Mouse (Mus musculus): Measurements from ENCODE around the gene Aldoc.

Gene Aldoc

DNA sequence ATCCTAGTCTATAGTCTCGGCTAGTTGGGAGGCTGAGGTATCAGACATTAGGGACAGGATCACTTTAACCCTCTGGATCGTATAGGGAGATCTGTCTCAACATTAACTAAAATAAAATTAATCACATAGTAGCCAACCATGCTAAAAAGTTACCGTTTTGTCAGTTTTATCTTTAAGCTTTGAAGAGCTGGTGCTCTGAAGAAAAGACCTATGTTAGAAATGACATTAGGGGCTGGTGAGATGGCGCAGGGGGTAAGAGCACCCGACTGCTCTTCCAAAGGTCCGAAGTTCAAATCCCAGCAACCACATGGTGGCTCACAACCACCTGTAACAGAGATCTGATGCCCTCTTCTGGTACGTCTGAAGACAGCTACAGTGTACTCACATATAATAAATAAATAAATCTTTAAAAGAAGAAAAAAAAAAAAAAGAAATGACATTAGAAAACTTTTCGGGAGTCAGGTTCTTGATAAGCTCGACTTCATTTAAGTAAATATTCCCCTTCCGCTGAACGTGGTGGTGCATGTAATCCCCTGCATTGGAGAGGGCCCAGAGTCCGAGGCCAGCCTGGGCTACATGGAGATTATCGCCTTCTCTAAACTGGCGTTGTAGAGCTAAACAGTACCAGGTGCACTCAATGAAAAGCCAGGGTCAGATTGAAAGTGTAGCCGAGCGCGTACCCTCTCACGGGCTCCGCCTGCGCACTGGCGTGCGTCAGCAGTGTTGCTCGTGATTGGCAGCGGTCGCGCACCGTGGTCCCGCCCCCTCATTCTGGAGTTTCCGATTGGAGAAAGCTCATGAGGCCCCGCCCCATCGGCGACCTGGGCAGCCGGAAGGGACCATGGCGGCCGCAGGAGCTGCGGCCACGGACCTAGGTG lies 5.1 kb downstream of the Aldoc start, which contains the start of gene Pigs:
TSS of gene Pigs (plus strand) at position 782 of the 878 bp plus-strand sequence.
- in situ Hi-C loops (cut with MboI; ENCODE audit: low pct_unique_long_range_greater_than_20kb in 1 of 2, low sequenced_read_pairs in 2 of 2, unreplicated experiment in 1 of 2), result no loop called here

- in situ Hi-C loops (cut with MboI; ENCODE audit: low pct_unique_long_range_greater_than_20kb in 1 of 2, low sequenced_read_pairs in 2 of 2, unreplicated experiment in 1 of 2), result no loop called here
These were observed 5.8 kb downstream of the Aldoc start for GRCm38 (mm10) chr11:78328512-78329056.

- in situ Hi-C loops (cut with MboI; ENCODE audit: low pct_unique_long_range_greater_than_20kb in 1 of 2, low sequenced_read_pairs in 2 of 2, unreplicated experiment in 1 of 2), result no loop called here
These were observed 9.9 kb downstream of the Aldoc start for GRCm38 (mm10) chr11:78332676-78333075.

DNA sequence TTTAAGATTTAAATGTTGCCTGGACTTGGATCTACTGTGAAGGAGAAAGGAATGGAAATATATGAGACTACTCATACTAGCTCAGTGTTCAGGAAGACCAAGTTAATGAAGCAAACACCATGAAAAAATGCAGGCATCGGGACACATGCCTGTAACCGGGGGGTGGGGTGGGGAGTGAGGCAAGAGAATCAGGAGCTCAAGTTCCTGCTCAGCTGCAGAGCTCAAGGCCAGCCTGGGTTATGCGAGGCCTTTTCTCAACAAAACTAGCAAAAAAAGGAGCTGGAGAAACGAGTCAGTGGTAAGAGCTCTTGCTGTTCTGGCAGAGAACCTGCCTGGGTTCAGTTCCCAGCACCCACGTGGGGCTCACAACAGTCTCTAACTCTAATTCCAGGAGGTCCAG lies 11.2 kb downstream of the Aldoc start:
- in situ Hi-C loops (cut with MboI; ENCODE audit: low pct_unique_long_range_greater_than_20kb in 1 of 2, low sequenced_read_pairs in 2 of 2, unreplicated experiment in 1 of 2), result no loop called here

- in situ Hi-C loops (cut with MboI; ENCODE audit: low pct_unique_long_range_greater_than_20kb in 1 of 2, low sequenced_read_pairs in 2 of 2, unreplicated experiment in 1 of 2), result no loop called here
These were observed 14.3 kb downstream of the Aldoc start for GRCm38 (mm10) chr11:78337040-78337439.

DNA sequence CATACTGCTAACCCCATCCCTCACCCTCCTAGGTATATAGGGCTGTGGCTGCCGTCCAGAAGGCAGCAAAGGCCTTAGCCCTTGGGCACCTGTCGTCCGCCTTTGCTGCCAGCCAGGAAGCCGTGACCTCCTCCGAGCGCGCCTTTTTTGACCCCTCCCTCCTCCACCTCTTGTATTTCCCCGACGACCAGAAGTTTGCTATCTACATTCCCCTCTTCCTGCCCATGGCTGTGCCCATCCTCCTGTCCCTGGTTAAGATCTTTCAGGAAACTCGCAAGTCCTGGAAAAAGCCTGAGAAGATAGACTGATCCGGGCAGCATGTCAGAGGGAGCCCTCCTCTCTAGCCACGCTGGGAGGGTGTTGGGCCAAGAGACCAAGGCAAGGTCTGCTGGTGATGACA lies 18.9 kb downstream of the Aldoc start:
- in situ Hi-C loops (cut with MboI; ENCODE audit: low pct_unique_long_range_greater_than_20kb in 1 of 2, low sequenced_read_pairs in 2 of 2, unreplicated experiment in 1 of 2), result no loop called here

GRCm38 (mm10) chr11:78343381-78344327 lies 20.9 kb downstream of the Aldoc start, which contains the start of gene Unc119:
TSS of gene Unc119 (plus strand) at chr11:78343482.
- in situ Hi-C loops (cut with MboI; ENCODE audit: low pct_unique_long_range_greater_than_20kb in 1 of 2, low sequenced_read_pairs in 2 of 2, unreplicated experiment in 1 of 2), result no loop called here

GRCm38 (mm10) chr11:78344328-78344889 lies 21.6 kb downstream of the Aldoc start:
- in situ Hi-C loops (cut with MboI; ENCODE audit: low pct_unique_long_range_greater_than_20kb in 1 of 2, low sequenced_read_pairs in 2 of 2, unreplicated experiment in 1 of 2), result no loop called here

DNA sequence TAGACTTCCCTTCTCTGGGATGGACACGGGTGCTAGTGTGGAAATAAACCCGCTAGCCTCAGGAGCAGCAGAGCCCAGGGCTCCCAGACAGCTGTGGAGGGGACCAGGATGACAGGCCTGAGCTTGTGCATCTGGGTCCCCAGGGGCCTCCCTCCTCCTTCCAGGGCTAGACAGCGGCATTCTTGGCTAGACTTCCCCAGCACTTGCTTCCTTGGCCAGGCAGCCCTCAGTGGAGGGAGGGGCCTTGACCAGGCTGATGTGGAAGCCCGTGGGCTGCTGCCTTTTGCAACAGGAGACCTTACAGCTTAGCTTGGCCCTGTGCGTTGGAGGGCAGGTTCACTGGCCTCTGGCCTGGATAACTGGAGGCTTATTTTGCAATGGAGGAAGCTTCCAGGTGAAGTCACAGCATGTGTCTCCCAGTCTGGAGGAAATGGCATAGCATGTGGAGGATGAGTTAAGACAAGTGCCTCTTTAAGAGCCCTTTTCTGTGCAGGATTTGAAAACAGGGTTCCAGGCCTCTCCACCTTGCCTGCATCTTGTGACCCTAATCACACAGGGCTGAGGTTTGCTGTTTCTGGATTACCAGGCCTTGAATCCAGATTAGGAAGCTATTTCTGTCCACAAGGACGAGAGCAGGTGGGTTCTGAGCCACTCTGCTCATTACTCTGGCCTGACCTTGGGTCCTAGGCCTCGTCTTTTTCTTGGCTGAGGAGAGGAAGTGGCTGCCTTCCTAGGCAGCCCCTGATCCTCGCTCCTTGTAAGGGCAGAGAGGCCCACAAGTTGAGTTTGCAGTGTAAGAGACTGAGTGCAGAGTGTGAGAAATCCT lies 22.3 kb downstream of the Aldoc start:
- in situ Hi-C loops (cut with MboI; ENCODE audit: low pct_unique_long_range_greater_than_20kb in 1 of 2, low sequenced_read_pairs in 2 of 2, unreplicated experiment in 1 of 2), result no loop called here

DNA sequence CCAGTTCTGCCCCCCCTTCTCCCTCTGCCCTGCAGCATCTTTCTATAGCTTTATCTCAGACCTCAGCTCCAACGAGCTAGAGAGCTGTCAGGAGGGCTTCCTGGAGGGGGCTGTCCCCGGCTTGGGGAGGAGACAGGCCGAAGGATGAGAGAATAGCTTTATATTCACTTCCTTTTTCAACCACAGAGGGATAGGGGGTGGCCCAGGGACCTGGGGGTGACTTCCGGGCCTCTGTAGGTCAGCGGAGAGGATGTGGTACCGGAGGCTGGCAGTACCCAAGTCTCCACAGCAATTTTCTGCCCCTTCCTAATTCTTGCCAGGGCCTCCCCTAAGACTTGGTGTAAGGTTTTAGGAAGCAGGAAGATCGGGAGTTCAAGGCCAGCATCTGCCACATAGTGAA lies 23.0 kb downstream of the Aldoc start:
- in situ Hi-C loops (cut with MboI; ENCODE audit: low pct_unique_long_range_greater_than_20kb in 1 of 2, low sequenced_read_pairs in 2 of 2, unreplicated experiment in 1 of 2), result no loop called here

DNA sequence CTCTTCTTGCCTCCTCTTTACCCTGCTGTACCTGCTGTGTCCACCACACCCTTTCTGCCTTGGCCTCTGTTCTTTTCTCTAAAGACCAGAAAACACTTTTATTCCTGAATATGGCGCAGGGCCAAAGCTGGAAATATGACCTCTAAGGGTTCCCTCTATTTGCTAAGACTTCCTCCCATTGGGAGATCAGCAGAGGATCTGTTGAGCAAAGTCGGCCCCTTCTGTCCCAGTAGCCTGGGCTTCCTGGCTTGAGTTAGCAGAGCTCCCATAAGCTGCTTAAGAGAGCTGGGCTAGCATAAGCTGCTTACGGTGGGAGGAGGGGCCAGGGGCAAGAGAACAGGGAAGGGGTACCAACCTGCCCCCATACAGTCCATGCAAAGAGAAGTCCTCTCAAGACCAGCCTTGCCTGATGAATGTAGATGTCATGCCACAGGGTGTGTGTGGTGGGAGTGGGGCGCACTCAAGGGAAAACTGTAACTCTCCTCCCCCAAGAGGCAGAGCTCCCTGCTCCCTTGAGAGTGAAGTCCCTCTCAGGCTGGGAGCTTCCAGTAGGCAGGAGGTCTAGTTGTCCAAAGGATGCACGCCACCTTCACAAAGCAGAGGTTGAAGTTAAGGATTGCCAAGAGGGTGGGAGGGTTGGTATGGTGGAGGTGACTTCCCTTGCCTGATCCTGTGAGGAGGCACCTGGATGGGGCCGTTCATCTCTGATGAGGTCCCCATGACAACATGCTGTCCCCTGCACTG lies 23.7 kb downstream of the Aldoc start:
- in situ Hi-C loops (cut with MboI; ENCODE audit: low pct_unique_long_range_greater_than_20kb in 1 of 2, low sequenced_read_pairs in 2 of 2, unreplicated experiment in 1 of 2), result no loop called here

- in situ Hi-C loops (cut with MboI; ENCODE audit: low pct_unique_long_range_greater_than_20kb in 1 of 2, low sequenced_read_pairs in 2 of 2, unreplicated experiment in 1 of 2), result no loop called here
These were observed 24.4 kb downstream of the Aldoc start for GRCm38 (mm10) chr11:78347070-78347754.

DNA sequence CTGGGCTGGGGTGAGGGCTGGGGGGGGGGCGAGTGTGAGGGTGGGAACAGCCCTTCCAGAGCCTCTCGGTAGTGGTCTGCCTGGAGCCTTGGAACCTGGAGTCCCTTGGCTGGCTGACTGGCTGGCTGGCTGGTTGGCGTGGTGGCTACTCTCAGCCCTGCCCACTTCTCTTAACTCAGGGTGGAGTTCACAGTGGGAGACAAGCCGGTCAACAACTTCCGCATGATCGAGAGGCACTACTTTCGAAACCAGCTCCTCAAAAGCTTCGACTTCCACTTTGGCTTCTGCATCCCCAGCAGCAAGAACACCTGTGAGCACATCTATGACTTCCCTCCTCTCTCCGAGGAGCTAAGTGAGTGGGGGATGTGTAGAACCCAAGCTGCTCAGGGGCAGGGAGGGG lies 25.1 kb downstream of the Aldoc start:
- in situ Hi-C loops (cut with MboI; ENCODE audit: low pct_unique_long_range_greater_than_20kb in 1 of 2, low sequenced_read_pairs in 2 of 2, unreplicated experiment in 1 of 2), result no loop called here

- in situ Hi-C loops (cut with MboI; ENCODE audit: low pct_unique_long_range_greater_than_20kb in 1 of 2, low sequenced_read_pairs in 2 of 2, unreplicated experiment in 1 of 2), result no loop called here
These were observed 25.7 kb downstream of the Aldoc start for GRCm38 (mm10) chr11:78348474-78348873.

- in situ Hi-C loops (cut with MboI; ENCODE audit: low pct_unique_long_range_greater_than_20kb in 1 of 2, low sequenced_read_pairs in 2 of 2, unreplicated experiment in 1 of 2), result no loop called here
These were observed 26.9 kb downstream of the Aldoc start for GRCm38 (mm10) chr11:78349441-78350358.

DNA sequence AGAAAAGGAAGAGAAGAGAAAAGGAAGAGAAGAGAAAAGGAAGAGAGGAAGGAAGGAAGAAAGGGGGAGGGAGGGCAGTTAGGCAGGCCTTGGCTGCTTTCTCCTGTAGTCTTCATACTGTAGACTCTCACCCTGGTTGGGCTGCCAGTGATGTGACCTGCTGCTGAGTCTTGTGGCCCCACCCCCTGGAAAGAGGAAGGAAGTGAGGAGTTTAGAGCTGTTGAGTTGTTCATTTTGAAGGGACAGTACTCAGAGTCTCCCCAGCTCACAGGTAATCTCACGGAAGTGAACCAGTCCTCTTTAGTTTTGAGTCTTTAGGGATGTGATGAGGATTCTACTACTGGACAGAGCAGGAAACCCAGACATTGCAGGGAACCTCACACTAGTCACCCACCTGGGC lies 30.3 kb downstream of the Aldoc start:
- in situ Hi-C loops (cut with MboI; ENCODE audit: low pct_unique_long_range_greater_than_20kb in 1 of 2, low sequenced_read_pairs in 2 of 2, unreplicated experiment in 1 of 2), result no loop called here
